Mouse (Mus musculus) limb, embryonic 13.5 days (tissue): Measurements from ENCODE around the gene P2ry6. TPM values are rescaled to one million over a fixed set of nuclear protein-coding genes. Genes with fewer than 3 reads are reported as not detected.

ENCODE experiments used
- polyA plus RNA-seq: library from polyadenylated mRNA; unstranded; fragments of >200 nt; fragmentation: Nextera tagmentation; extraction: Ambion mirVana; gene quantifications from 2 replicates; pipeline ENCODE4 v1.2.1, GENCODE M21; 2015

The P2ry6 gene
- polyA plus RNA-seq, 1 experiment from 2014 or later = 5.6 TPM

Other genes with a start within 250 kb of the P2ry6 start
- gene Relt, start 111.2 kb downstream of the P2ry6 start, polyA plus RNA-seq = 3.6 and 4.3 TPM in 2 replicates
- 7.9 and 8.0 TPM in 2 replicates for gene Arhgef17, start 42.5 kb downstream of the P2ry6 start, polyA plus RNA-seq
- gene P2ry2, start 38.2 kb upstream of the P2ry6 start, polyA plus RNA-seq = 1.3 and 1.4 TPM in 2 replicates
- 26.0 and 27.1 TPM in 2 replicates for gene Fchsd2, start 118.2 kb upstream of the P2ry6 start, polyA plus RNA-seq